Mouse (Mus musculus): Measurements from ENCODE around the gene Ksr2.

GRCm38 (mm10) chr5:117669265-117669664 lies 255.5 kb downstream of the Ksr2 start:
- TF ChIP-seq CTCF (IDR thresholded peaks at IDR 0.05; ENCODE audit: borderline replicate concordance, insufficient read depth, low read length) = no peak
- no peak for TF ChIP-seq POLR2A (IDR thresholded peaks at IDR 0.05; ENCODE audit: low read depth, low read length)
